Mouse (Mus musculus): ENCODE data around the gene Pard3b.

The Pard3b gene

GRCm38 (mm10) chr1:62635203-62635602 lies 996.6 kb downstream of the Pard3b start:
- no peak for DNase-seq (ENCODE audit: low spot score in 2 of 2)

- no peak for DNase-seq (ENCODE audit: low spot score in 2 of 2)
These were observed 998.5 kb downstream of the Pard3b start for GRCm38 (mm10) chr1:62636906-62637673.

DNA sequence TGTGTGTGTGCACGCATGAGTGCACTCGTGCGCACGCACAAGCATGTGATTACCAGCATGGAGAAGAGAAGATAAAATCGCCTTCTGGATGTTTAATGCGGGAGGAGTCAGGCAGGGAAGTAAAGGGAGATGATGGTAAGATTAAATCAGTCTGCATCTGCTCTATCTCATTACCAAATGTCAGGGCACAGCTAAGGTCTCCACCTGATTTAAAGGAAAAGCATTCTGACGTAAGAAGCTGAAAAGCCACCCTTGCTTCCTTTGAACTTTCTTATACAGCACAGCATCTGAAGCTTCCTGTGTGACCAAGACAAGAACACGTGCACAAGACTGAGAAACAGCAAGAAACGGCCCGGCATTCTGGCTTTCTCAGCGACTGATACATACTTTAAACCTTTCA lies 1000.4 kb downstream of the Pard3b start:
- DNase-seq (ENCODE audit: low spot score in 2 of 2): no peak

DNA sequence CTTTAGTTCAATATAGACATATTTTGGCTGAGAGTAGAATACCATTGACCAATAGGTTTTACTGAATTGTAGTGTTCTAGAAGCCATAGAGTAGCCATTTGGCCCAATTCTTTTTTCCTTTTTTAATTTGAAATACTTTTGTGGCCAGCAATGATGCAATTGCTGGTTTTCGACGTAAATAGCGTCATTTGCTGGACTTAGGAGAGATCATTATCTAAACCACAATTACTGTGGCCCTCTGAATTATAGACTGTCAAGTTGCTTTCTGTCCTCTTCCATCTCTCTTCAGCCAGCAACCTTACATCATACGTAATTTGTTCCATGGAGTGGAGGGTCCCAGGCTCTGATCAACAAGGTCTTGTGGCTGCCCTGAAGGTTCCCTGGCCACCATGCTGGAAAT lies 1000.8 kb downstream of the Pard3b start:
- DNase-seq (ENCODE audit: low spot score in 2 of 2): no peak

- DNase-seq (ENCODE audit: low spot score in 2 of 2): no peak
These were observed 1006.1 kb downstream of the Pard3b start for GRCm38 (mm10) chr1:62644631-62645278.

GRCm38 (mm10) chr1:62646812-62647211 lies 1008.2 kb downstream of the Pard3b start:
- no peak for DNase-seq (ENCODE audit: low spot score in 2 of 2)

DNA sequence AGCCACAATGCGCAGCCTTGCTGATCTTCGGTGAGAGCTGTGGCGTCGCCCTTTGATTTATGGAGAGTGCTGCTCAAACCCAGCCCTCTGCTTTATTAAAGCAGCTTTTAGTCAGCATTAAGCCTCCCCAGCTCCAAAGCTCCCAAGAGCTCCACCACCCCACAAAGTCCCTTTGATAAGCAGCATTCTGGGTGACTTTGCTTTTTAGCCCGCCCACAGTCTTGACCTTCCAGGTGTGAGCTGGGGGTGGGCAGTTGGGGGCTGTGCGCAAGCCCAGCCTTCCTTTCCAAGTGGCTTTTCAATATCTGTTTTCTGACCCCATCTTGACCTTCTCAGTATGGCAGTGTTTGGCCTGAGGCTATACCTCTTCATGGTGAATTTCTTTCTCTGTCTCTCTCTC lies 1009.5 kb downstream of the Pard3b start:
- DNase-seq (ENCODE audit: low spot score in 2 of 2): no peak

- DNase-seq (ENCODE audit: low spot score in 2 of 2): no peak
These were observed 1010.0 kb downstream of the Pard3b start for GRCm38 (mm10) chr1:62648591-62648990.

GRCm38 (mm10) chr1:62650491-62650890 lies 1011.9 kb downstream of the Pard3b start:
- no peak for DNase-seq (ENCODE audit: low spot score in 2 of 2)

- DNase-seq (ENCODE audit: low spot score in 2 of 2): no peak
These were observed 1015.8 kb downstream of the Pard3b start for GRCm38 (mm10) chr1:62654436-62654835.

GRCm38 (mm10) chr1:62664960-62665645 lies 1026.5 kb downstream of the Pard3b start:
- no peak for DNase-seq (ENCODE audit: low spot score in 2 of 2)

- DNase-seq (ENCODE audit: low spot score in 2 of 2): no peak
These were observed 1027.4 kb downstream of the Pard3b start for GRCm38 (mm10) chr1:62665771-62666730.

- DNase-seq (ENCODE audit: low spot score in 2 of 2): no peak
These were observed 1028.2 kb downstream of the Pard3b start for GRCm38 (mm10) chr1:62666780-62667179.

DNA sequence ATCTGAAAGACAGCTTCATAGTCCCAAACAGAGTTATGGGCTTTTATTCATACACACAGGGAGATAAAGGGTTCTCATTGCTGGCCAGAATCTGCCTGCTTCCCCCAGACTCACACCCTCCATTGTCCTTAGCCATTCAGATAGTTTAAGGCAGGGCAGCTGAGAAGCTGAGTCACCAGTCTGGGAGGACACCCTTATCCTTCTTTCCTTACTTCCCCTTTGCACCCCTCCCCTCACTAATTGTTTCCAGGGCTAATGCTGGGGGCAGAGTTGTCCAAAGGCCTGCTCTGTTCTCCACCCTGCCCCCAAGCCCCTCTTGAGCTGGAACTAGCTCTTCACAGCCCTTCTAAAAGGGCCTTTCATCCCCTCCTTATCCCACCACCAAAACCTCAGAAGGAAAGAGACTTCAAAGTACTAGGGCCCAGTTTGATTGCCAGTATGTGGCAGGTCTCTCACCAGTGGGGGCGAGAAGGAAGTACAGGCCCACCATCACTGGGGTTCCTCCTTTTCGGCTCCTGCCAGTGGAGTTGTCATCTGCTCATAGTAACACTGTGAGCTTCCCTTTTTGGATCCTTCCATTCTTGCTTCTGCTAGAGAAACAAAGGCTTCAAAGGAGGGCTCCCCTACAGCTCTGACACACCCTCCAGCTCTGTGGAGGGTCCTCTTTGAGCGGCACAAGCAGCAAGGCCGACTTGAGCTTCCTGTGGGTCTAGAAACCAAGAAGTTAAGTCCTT lies 1040.2 kb downstream of the Pard3b start:
- no peak for DNase-seq (ENCODE audit: low spot score in 2 of 2)

DNA sequence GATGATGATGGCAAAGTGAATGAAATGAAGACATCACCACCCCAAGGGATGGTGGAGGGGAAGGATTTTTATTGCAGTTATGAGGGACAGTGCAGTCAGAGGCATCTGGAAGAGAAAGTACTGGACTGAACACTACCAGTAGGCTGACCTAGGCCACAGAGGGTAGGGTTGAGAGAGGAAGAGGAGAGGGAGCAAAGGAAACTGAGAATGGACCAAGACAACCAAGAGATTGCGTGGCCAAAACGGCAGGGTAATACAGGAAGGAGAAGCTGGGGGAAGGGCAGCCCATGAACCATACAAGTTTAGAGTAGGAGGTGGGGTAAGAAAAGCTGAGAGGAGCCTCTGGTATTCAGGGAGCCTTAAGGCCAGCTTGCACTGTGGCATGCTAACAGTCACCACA lies 1040.8 kb downstream of the Pard3b start:
- DNase-seq (ENCODE audit: low spot score in 2 of 2): no peak

DNA sequence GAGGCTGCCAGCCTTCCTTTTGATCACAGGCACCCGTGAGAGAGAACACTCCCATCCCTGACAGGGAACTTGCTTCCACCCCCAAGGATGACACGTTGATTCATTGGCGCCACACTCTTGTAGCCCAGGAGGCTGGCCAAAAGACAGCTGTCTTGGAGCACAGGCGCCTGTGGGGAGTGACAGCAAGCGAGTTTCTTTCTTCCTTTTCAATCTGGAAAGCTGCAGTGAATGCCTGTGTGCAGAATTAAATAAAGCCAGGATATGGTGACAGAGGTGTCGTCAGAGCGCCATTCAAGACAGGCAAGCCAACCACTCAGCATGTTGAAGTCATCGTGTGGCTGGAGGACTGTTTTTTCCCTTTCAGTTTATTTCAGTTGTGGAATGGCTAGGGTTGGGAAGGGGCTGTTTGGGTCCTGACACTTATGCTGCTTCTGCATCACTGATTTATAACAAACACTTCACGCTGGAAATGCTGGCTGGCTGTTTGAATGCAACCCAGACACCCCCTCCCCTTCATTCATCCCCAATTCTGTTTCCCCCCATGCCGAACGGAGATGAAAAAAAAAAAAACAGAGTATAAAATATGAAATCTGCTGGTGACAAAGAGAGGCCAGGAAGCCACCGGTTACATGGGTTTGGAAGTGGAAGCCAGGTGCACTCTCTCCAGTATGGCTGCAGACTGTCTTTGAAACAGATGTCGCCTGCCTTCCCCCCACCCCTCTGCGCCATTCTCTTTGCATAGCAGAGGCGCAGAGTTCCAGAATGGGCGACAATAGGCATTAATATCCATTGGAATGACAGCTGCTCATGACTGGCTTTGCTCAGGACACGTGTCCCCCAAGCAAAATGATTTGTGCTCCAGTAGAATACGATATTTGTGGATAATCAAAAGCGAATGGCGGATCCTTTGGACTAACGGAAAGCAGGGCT lies 1044.1 kb downstream of the Pard3b start:
- no peak for DNase-seq (ENCODE audit: low spot score in 2 of 2)

DNA sequence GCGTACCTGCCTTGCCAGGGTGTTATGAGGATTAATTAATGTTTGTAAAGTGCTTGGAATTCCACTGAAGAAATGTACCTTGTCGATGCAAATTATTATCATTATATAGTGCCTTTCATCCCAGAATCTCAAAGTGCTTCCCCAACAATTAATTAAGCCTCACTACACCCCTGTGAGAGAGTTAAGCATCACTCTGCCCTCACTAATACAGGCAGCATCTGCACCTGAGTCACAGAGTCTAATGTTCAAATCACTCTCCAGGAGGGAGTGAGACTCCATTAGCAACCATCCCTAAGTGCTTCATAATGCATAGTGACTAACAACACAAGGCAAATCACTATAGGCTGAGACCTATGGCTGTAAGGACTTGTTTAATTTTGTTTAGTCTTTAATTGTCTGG lies 1044.9 kb downstream of the Pard3b start:
- no peak for DNase-seq (ENCODE audit: low spot score in 2 of 2)

DNA sequence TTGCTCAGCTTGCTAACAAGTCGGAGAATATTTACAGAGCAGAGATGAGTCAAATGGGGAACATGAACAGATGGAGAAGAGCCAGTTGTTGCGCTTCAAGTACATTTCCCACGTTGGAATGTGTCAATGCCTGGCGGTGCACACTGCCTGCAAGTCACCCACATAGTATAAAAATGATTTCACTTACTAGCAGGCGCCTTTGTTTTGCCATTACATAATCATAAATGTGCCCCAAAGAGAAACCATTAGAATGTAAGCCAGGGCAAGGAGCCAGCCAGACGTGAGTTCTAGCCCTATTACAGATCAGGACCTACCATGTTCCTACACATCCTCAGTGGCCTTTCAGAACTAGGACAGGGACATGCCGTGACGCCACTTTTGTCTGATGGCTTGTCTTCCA lies 1048.9 kb downstream of the Pard3b start:
- no peak for DNase-seq (ENCODE audit: low spot score in 2 of 2)

- no peak for DNase-seq (ENCODE audit: low spot score in 2 of 2)
These were observed 1052.6 kb downstream of the Pard3b start for GRCm38 (mm10) chr1:62691175-62691574.
